In the genomic region with DNA sequence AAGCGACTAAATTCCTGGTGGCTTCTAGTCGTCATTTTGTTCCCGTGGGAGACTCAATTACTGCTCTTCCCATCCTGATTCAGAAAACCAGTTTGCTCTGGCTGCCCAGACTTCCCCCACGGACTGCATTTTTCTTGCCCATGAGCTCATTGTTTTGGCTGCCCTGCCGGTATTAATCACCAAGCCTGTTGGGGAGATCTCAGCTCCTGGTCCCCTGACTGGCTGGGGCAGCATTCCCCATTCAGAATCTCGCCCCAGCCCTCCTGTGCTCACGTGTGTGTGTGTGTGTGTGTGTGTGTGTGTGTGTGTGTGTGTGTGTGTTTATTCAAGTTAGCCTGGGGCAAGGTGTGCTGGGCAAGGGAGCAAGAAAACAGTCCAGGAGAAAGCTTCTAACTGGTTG, we compare ENCODE assay signal across 8 mouse cellular contexts. TPM values are rescaled to one million over a fixed set of nuclear protein-coding genes. Genes with fewer than 3 reads are reported as not detected.
DNase-seq lines count a peak whose midpoint lies in the region; ATAC-seq lines count a peak whose summit lies in the region.

No protein-coding gene starts in this region.

- H3K36me3 ChIP-seq in lung, embryonic 16.5 days (ENCODE audit: control insufficient read depth, insufficient read depth, low read length): peaks cover 16% of the 10 kb centered on the region

- no peaks in the 10 kb centered on the region for H3K9me3 ChIP-seq in lung, embryonic 16.5 days (ENCODE audit: control insufficient read depth, low read length)

- H3K4me1 ChIP-seq in lung, embryonic 16.5 days (replicated peaks; ENCODE audit: control insufficient read depth, insufficient read depth, low read length): peaks cover 55% of the 10 kb centered on the region

- no peaks in the 10 kb centered on the region for H3K27me3 ChIP-seq in lung, embryonic 16.5 days (ENCODE audit: control insufficient read depth, insufficient read depth, low read depth, low read length)

- peak overlapping the region; percentile 25; the same call in 1 of the 2 replicates for H3K4me2 ChIP-seq in lung, embryonic 16.5 days (ENCODE audit: low read depth, low read length)

- peak overlapping the region; percentile 53 for H3K9ac ChIP-seq in lung, embryonic 16.5 days (ENCODE audit: low read length)

- ATAC-seq in lung, embryonic 16.5 days (ENCODE audit: low read depth): peak; percentile 63

- H3K27ac ChIP-seq in lung, embryonic 16.5 days (ENCODE audit: low read length): peak overlapping the region; percentile 97

- 10% methylated on average over 7 of the region's 7 CpGs for WGBS in lung, embryonic 16.5 days

- DNase-seq in right cerebral cortex, adult 18-20 months: peak; percentile 51
- DNase-seq in right cerebral cortex, postnatal 36 days (ENCODE audit: low spot score in 2 of 2): no peak
- peak; percentile 79 to 82 for DNase-seq in adrenal gland, postnatal 36 days
- peak; percentile 79 to 80 for DNase-seq in heart, adult 9 months (ENCODE audit: low spot score in 2 of 2)
- peak; percentile 74 to 86 for DNase-seq in kidney, adult 8-10 months
- peak; percentile 42 for DNase-seq in testis, postnatal 14 days (ENCODE audit: low spot score)
- no peak for DNase-seq in frontal cortex, postnatal 25 days (ENCODE audit: low spot score in 2 of 2)

- no peak overlapping the region for H3K4me3 ChIP-seq in lung, embryonic 16.5 days (ENCODE audit: low read length)

RNA-seq across cellular contexts. Expression of a gene that starts 9.4 kb away (rescaled TPM):
- 100 to 1,000 TPM; 199 to 227 TPM for total RNA-seq in adrenal gland, postnatal 36 days (2021)
- polyA plus RNA-seq in lung, embryonic 16.5 days (2015; fragmentation: Nextera tagmentation; extraction: Ambion mirVana): 23.1 and 31.7 TPM in 2 replicates

RNA-seq across cellular contexts. Expression of a gene that starts 19.7 kb away (rescaled TPM):
- total RNA-seq in adrenal gland, postnatal 36 days (2021): 10 to 100 TPM in 1 of 2 experiments, 1 to 10 TPM in 1; 6.5 to 11.1 TPM
- 4.4 and 5.5 TPM in 2 replicates for polyA plus RNA-seq in lung, embryonic 16.5 days (2015; fragmentation: Nextera tagmentation; extraction: Ambion mirVana)

RNA-seq across cellular contexts. Expression of a gene that starts 43.2 kb away (rescaled TPM):
- total RNA-seq in adrenal gland, postnatal 36 days (2021): 100 to 1,000 TPM in 1 of 2 experiments, 10 to 100 TPM in 1; 83.6 to 107 TPM
- polyA plus RNA-seq in lung, embryonic 16.5 days (2015; fragmentation: Nextera tagmentation; extraction: Ambion mirVana): 61.6 and 65.0 TPM in 2 replicates

Comparison
In these comparisons a context has a peak if more than half of its experiments do, and no peak if none do; other contexts are left out.
1. DNase-seq: peak in right cerebral cortex, adult 18-20 months (single experiment), adrenal gland, postnatal 36 days (2 of 2), heart, adult 9 months (2 of 2), kidney, adult 8-10 months (2 of 2) and testis, postnatal 14 days (single experiment); none in right cerebral cortex, postnatal 36 days (0 of 2) and frontal cortex, postnatal 25 days (0 of 2).